Mouse (Mus musculus) adrenal gland, postnatal 25 days (tissue): ENCODE data around the gene Nipal4. TPM values are rescaled to one million over a fixed set of nuclear protein-coding genes. Genes with fewer than 3 reads are reported as not detected.

Experiments
- DNase-seq: peaks from one replicate; pipeline ENCODE4 v3.0.0; 2021; ENCODE audit warnings: mixed read lengths
- microRNA-seq, 2 experiments: library from miRNA; unstranded; fragments of <30 nt; microRNA quantifications; one replicate each; pipeline ENCODE4 v1.2.0; 2021
- total RNA-seq: library from RNA; stranded (reverse); gene quantifications from 2 replicates; pipeline ENCODE4 v1.2.3, GENCODE M21; 2021

Nipal4 gene
- total RNA-seq, 1 experiment from 2014 or later: 0.09 TPM

GRCm38 (mm10) chr11:46115011-46115410, 51.3 kb downstream of the Nipal4 start:
- no peak for DNase-seq

GRCm38 (mm10) chr11:46114221-46114620, 52.1 kb downstream of the Nipal4 start:
- no peak for DNase-seq

- no peak for DNase-seq
Observed at GRCm38 (mm10) chr11:46113211-46113610, 53.1 kb downstream of the Nipal4 start.

- DNase-seq: no peak
Observed at GRCm38 (mm10) chr11:46110945-46111287, 55.4 kb downstream of the Nipal4 start.

- no peak for DNase-seq
Observed at GRCm38 (mm10) chr11:46110156-46110944, 56.0 kb downstream of the Nipal4 start.

GRCm38 (mm10) chr11:46109206-46109605, 57.1 kb downstream of the Nipal4 start:
- DNase-seq: no peak

GRCm38 (mm10) chr11:46107046-46107445, 59.3 kb downstream of the Nipal4 start:
- DNase-seq: no peak

- no peak for DNase-seq
Observed at GRCm38 (mm10) chr11:46102107-46102506, 64.2 kb downstream of the Nipal4 start.

Small RNA genes within 50 kb of the gene (microRNA-seq; reads per million reads assigned to microRNA genes)
- gene Mir7239 (0 to 0.36 reads per million in 2 experiments), gene Mir8100 (0 reads per million in 2 experiments)

Other genes starting within 250 kb of the Nipal4 start
- 10.4 and 12.8 TPM in 2 replicates for gene Lsm11, start 221.6 kb downstream of the Nipal4 start, total RNA-seq
- gene Thg1l, start 211.0 kb downstream of the Nipal4 start, total RNA-seq: 20.3 and 21.0 TPM in 2 replicates
- 0.36 and 0.62 TPM in 2 replicates for gene Sox30, start 186.2 kb downstream of the Nipal4 start, total RNA-seq
- gene Gm12166, start 114.2 kb downstream of the Nipal4 start, total RNA-seq: 1.3 and 4.8 TPM in 2 replicates
- 6.1 and 7.0 TPM in 2 replicates for gene Adam19, start 110.5 kb downstream of the Nipal4 start, total RNA-seq
- gene Fndc9, start 69.0 kb upstream of the Nipal4 start, total RNA-seq: not detected in 2 replicates
- 70.2 and 81.2 TPM in 2 replicates for gene Cyfip2, start 146.4 kb upstream of the Nipal4 start, total RNA-seq
- gene Itk, start 223.0 kb upstream of the Nipal4 start, total RNA-seq: 0.30 TPM in 1 of 2 replicates, not detected in the other
- not detected in 2 replicates for gene Fam71b, start 230.1 kb upstream of the Nipal4 start, total RNA-seq